Mouse (Mus musculus) liver, embryonic 13.5 days (tissue): ENCODE measurements at regions not wholly inside any gene's neighbourhood (a gene's known extent, or its start where the extent isn't known, plus 50 kb on each side); places are given as distances from the start of the nearest gene placed in this dataset.

ENCODE experiments used
- ATAC-seq: fragments of 200-750 bp; cut with Nextera tagmentation; 2 replicates; pipeline ENCODE4 v1.8.0; 2017; ENCODE audit warnings: low read depth, mild to moderate bottlenecking, moderate number of reproducible peaks, moderate library complexity
- DNase-seq: peaks from one replicate; pipeline ENCODE4 v3.0.0; 2022
- H3K27ac ChIP-seq: fragments of 300-500 bp; sonication (generic); 2 replicates; pipeline ENCODE4 v1.5.1; 2015; ENCODE audit warnings: moderate library complexity, mild to moderate bottlenecking, inconsistent platforms
- H3K27me3 ChIP-seq: fragments of 300-500 bp; sonication (generic); 2 replicates; pipeline ENCODE4 v1.6.1; 2015; ENCODE audit warnings: mild to moderate bottlenecking, inconsistent platforms
- H3K36me3 ChIP-seq: fragments of 300-500 bp; sonication (generic); 2 replicates; pipeline ENCODE4 v1.6.1; 2015; ENCODE audit warnings: mild to moderate bottlenecking, inconsistent platforms
- H3K4me1 ChIP-seq: fragments of 300-500 bp; sonication (generic); replicated peaks from 2 replicates; pipeline ENCODE4 v1.6.1; 2015; ENCODE audit warnings: inconsistent platforms
- H3K4me2 ChIP-seq: fragments of 300-500 bp; sonication (generic); 2 replicates; pipeline ENCODE4 v1.6.1; 2015; ENCODE audit warnings: inconsistent platforms, mild to moderate bottlenecking, moderate library complexity
- H3K4me3 ChIP-seq: fragments of 300-500 bp; sonication (generic); replicated peaks from 2 replicates; pipeline ENCODE4 v1.5.1; 2015; ENCODE audit warnings: mild to moderate bottlenecking, inconsistent platforms
- H3K9ac ChIP-seq: fragments of 300-500 bp; sonication (generic); 2 replicates; pipeline ENCODE4 v1.6.1; 2015; ENCODE audit warnings: mild to moderate bottlenecking, inconsistent platforms
- H3K9me3 ChIP-seq: fragments of 300-500 bp; sonication (generic); replicated peaks from 2 replicates; pipeline ENCODE4 v1.6.1; 2016; ENCODE audit warnings: inconsistent platforms
- WGBS: fragments of 180-500 bp; shearing (Covaris S2); methylation state at CpG from one replicate; pipeline ENCODE4 v1.1.7; 2015; ENCODE audit not compliant: insufficient replicate concordance; 5-methylcytosine and 5-hydroxymethylcytosine counted together

GRCm38 (mm10) chr5:91892338-91892737 is 70.5 kb downstream of the Rchy1 start:
- ATAC-seq, result no peak

GRCm38 (mm10) chr5:91881771-91882170 is 81.1 kb downstream of the Rchy1 start:
- no peaks in the 10 kb centered on the region for H3K36me3 ChIP-seq
- H3K27me3 ChIP-seq, result no peaks in the 10 kb centered on the region
- no peak overlapping the region for H3K4me2 ChIP-seq
- 82% methylated on average over 1 of the region's 1 CpGs for WGBS
- H3K4me3 ChIP-seq, result no peak overlapping the region
- H3K27ac ChIP-seq, result no peak overlapping the region
- H3K9me3 ChIP-seq, result no peaks in the 10 kb centered on the region
- DNase-seq (no peak), ATAC-seq (no peak)
- H3K4me1 ChIP-seq, result no peaks in the 10 kb centered on the region
- no peak overlapping the region for H3K9ac ChIP-seq

More at GRCm38 (mm10) chr5:91892338-91892737, 70.5 kb downstream of the Rchy1 start:
- no peaks in the 10 kb centered on the region for H3K9me3 ChIP-seq
- no peak for DNase-seq
- H3K27ac ChIP-seq, result no peak overlapping the region
- no peaks in the 10 kb centered on the region for H3K27me3 ChIP-seq
- 66% methylated on average over 2 of the region's 2 CpGs for WGBS
- no peaks in the 10 kb centered on the region for H3K4me1 ChIP-seq
- H3K36me3 ChIP-seq, result no peaks in the 10 kb centered on the region
- H3K4me3 ChIP-seq, result no peak overlapping the region
- H3K4me2 ChIP-seq, result no peak overlapping the region
- H3K9ac ChIP-seq, result no peak overlapping the region

GRCm38 (mm10) chr5:91880231-91880630 is 82.6 kb downstream of the Rchy1 start:
- H3K4me2 ChIP-seq, result no peak overlapping the region
- WGBS, result 65% methylated on average over 3 of the region's 3 CpGs
- H3K9me3 ChIP-seq, result no peaks in the 10 kb centered on the region
- DNase-seq, result no peak
- no peaks in the 10 kb centered on the region for H3K36me3 ChIP-seq
- no peaks in the 10 kb centered on the region for H3K4me1 ChIP-seq
- H3K27ac ChIP-seq, result no peak overlapping the region
- no peak overlapping the region for H3K4me3 ChIP-seq
- H3K27me3 ChIP-seq, result no peaks in the 10 kb centered on the region
- no peak overlapping the region for H3K9ac ChIP-seq
- no peak for ATAC-seq

- Histone ChIP-seq H3K9ac (no peak overlapping the region), H3K4me2 (no peak overlapping the region), H3K4me3 (no peak overlapping the region), H3K4me1 (no peaks in the 10 kb centered on the region), H3K27me3 (no peaks in the 10 kb centered on the region), H3K36me3 (no peaks in the 10 kb centered on the region), H3K27ac (no peak overlapping the region), H3K9me3 (no peaks in the 10 kb centered on the region)
- ATAC-seq, result no peak
- DNase-seq, result no peak
- WGBS, result 74% methylated on average over 11 of the region's 11 CpGs
Observed at GRCm38 (mm10) chr5:91878627-91879026, 84.2 kb downstream of the Rchy1 start.

- no peaks in the 10 kb centered on the region for H3K36me3 ChIP-seq
- no peaks in the 10 kb centered on the region for H3K27me3 ChIP-seq
- ATAC-seq (no peak), DNase-seq (no peak)
- no peaks in the 10 kb centered on the region for H3K9me3 ChIP-seq
- H3K9ac ChIP-seq, result no peak overlapping the region
- H3K4me2 ChIP-seq, result no peak overlapping the region
- H3K4me1 ChIP-seq, result no peaks in the 10 kb centered on the region
- 45% methylated on average over 2 of the region's 2 CpGs for WGBS
- H3K27ac ChIP-seq, result no peak overlapping the region
- no peak overlapping the region for H3K4me3 ChIP-seq
Observed at GRCm38 (mm10) chr5:91876682-91877031, 86.2 kb downstream of the Rchy1 start.

- H3K36me3 ChIP-seq, result no peaks in the 10 kb centered on the region
- no peaks in the 10 kb centered on the region for H3K9me3 ChIP-seq
- no peak for ATAC-seq
- no peak overlapping the region for H3K27ac ChIP-seq
- no peak overlapping the region for H3K9ac ChIP-seq
- no peak overlapping the region for H3K4me2 ChIP-seq
- no peak for DNase-seq
- H3K4me1 ChIP-seq, result no peaks in the 10 kb centered on the region
- H3K27me3 ChIP-seq, result no peaks in the 10 kb centered on the region
- no peak overlapping the region for H3K4me3 ChIP-seq
- 64% methylated on average over 10 of the region's 10 CpGs for WGBS
Observed at GRCm38 (mm10) chr5:91875875-91876681, 86.8 kb downstream of the Rchy1 start.

- Histone ChIP-seq H3K4me2 (no peak overlapping the region), H3K9me3 (no peaks in the 10 kb centered on the region), H3K27me3 (no peaks in the 10 kb centered on the region), H3K4me1 (no peaks in the 10 kb centered on the region), H3K36me3 (no peaks in the 10 kb centered on the region), H3K27ac (no peak overlapping the region), H3K4me3 (no peak overlapping the region), H3K9ac (no peak overlapping the region)
- ATAC-seq (no peak), DNase-seq (no peak)
- WGBS, result 62% methylated on average over 1 of the region's 1 CpGs
Observed at GRCm38 (mm10) chr5:91872816-91873215, 90.1 kb downstream of the Rchy1 start.

GRCm38 (mm10) chr5:91869791-91870190 is 93.1 kb downstream of the Rchy1 start:
- ATAC-seq (no peak), DNase-seq (no peak)
- Histone ChIP-seq H3K4me3 (no peak overlapping the region), H3K27ac (no peak overlapping the region), H3K36me3 (no peaks in the 10 kb centered on the region), H3K4me2 (no peak overlapping the region), H3K9me3 (no peaks in the 10 kb centered on the region), H3K4me1 (peaks cover 21% of the 10 kb centered on the region), H3K27me3 (no peaks in the 10 kb centered on the region), H3K9ac (no peak overlapping the region)
- WGBS, result 78% methylated on average over 6 of the region's 6 CpGs

GRCm38 (mm10) chr5:91866184-91866583 is 96.7 kb downstream of the Rchy1 start:
- 56% methylated on average over 3 of the region's 3 CpGs for WGBS
- ATAC-seq (0 out of 2 replicates have a peak, but pooled peaks have one; percentile 11), DNase-seq (no peak)
- H3K36me3 ChIP-seq, result no peaks in the 10 kb centered on the region
- no peak overlapping the region for H3K4me3 ChIP-seq
- H3K4me2 ChIP-seq, result no peak overlapping the region
- H3K27ac ChIP-seq, result no peak overlapping the region
- no peaks in the 10 kb centered on the region for H3K9me3 ChIP-seq
- H3K27me3 ChIP-seq, result no peaks in the 10 kb centered on the region
- H3K9ac ChIP-seq, result no peak overlapping the region
- peaks cover 21% of the 10 kb centered on the region for H3K4me1 ChIP-seq

GRCm38 (mm10) chr5:91865365-91865764 is 97.5 kb downstream of the Rchy1 start:
- peaks cover 21% of the 10 kb centered on the region for H3K4me1 ChIP-seq
- no peaks in the 10 kb centered on the region for H3K9me3 ChIP-seq
- 12% methylated on average over 3 of the region's 3 CpGs for WGBS
- peak; percentile 74 for ATAC-seq
- H3K9ac ChIP-seq, result no peak overlapping the region
- H3K27ac ChIP-seq, result no peak overlapping the region
- no peaks in the 10 kb centered on the region for H3K36me3 ChIP-seq
- DNase-seq, result no peak
- no peaks in the 10 kb centered on the region for H3K27me3 ChIP-seq
- no peak overlapping the region for H3K4me2 ChIP-seq
- no peak overlapping the region for H3K4me3 ChIP-seq

- Histone ChIP-seq H3K27ac (no peak overlapping the region), H3K9me3 (no peaks in the 10 kb centered on the region), H3K9ac (no peak overlapping the region), H3K36me3 (no peaks in the 10 kb centered on the region), H3K4me2 (no peak overlapping the region), H3K27me3 (no peaks in the 10 kb centered on the region), H3K4me3 (no peak overlapping the region), H3K4me1 (peaks cover 21% of the 10 kb centered on the region)
- no peak for ATAC-seq
- DNase-seq, result no peak
- WGBS, result 77% methylated on average over 3 of the region's 3 CpGs
Observed at GRCm38 (mm10) chr5:91862843-91863242, 100.0 kb downstream of the Rchy1 start.

GRCm38 (mm10) chr5:91862243-91862642 is 100.6 kb downstream of the Rchy1 start:
- 48% methylated on average over 3 of the region's 3 CpGs for WGBS
- no peak overlapping the region for H3K9ac ChIP-seq
- H3K4me3 ChIP-seq, result no peak overlapping the region
- ATAC-seq, result no peak
- H3K4me2 ChIP-seq, result no peak overlapping the region
- H3K36me3 ChIP-seq, result no peaks in the 10 kb centered on the region
- H3K27ac ChIP-seq, result no peak overlapping the region
- DNase-seq, result no peak
- no peaks in the 10 kb centered on the region for H3K27me3 ChIP-seq
- peaks cover 21% of the 10 kb centered on the region for H3K4me1 ChIP-seq
- no peaks in the 10 kb centered on the region for H3K9me3 ChIP-seq
